Mouse (Mus musculus): ENCODE measurements around the gene Rreb1. TPM values are rescaled to one million over a fixed set of nuclear protein-coding genes. Genes with fewer than 3 reads are reported as not detected.

The Rreb1 gene
- polyA plus RNA-seq, 1 experiment from 2014 or later = 14.5 TPM

DNA sequence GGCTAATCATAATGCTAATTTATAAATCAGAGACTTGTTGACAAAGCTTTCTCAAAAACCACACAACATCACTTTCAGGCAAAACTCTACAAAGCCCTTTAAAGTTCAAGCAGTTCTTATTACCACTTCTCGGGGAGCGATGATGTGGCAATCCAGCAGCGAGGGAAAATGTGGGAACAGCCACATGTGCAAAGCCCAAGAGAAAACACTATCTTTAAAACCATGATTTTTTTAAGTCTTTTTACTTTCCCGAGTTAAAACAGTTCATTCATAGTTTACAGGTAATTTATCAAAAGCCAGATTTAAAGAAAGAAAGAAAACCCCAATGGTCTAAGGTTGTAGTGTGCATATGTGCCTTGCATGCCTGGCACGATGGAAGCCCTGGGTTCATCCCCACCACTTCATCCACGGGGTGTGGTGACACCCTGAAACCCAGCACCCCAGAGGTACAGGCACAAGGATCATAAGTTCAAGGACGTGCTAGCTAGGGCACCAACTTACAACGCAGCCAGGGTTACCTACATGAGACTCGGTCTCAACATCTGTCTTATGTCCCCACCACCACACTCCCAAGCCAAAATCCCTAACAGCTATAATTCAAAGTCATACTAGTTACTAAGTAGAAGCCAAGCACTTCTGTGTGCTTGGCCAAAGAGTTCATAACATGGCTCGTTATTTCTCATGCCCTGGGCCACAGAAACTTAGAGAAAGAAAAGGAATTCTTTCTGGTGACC lies 214.6 kb downstream of the Rreb1 start:
- WGBS = 8% methylated on average over 10 of the region's 10 CpGs
- peak overlapping the region; percentile 99 for H3K4me3 ChIP-seq (replicated peaks)
- H3K27ac ChIP-seq = peak overlapping the region; percentile 97; the same call in 1 of the 2 replicates
- H3K4me1 ChIP-seq = peaks cover 10% of the 10 kb centered on the region; the same call in 1 of the 2 replicates
- H3K27me3 ChIP-seq = no peaks in the 10 kb centered on the region
- no peaks in the 10 kb centered on the region for H3K9me3 ChIP-seq (replicated peaks)
- H3K9ac ChIP-seq = peak overlapping the region; percentile 98
- H3K4me2 ChIP-seq = peak overlapping the region; percentile 76
- H3K36me3 ChIP-seq = peaks cover 40% of the 10 kb centered on the region
- ATAC-seq (replicated peaks; ENCODE audit: low FRiP score) = no peak

DNA sequence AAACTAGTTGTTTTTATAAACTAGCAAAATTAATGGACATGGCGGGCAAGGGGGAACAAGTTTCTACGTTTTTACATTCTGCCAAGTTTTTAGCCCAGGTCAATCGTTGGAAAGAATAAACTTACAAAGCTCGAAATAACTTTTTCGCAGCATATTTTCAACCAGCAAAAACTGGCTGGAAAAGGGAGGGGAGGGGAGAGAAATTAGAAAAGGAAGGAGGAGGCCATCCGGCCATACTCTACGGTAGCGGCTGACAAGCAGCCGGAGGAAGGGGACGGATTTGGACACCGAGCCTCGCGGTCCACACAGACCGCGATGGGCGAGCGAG lies 215.1 kb downstream of the Rreb1 start:
- peak overlapping the region; percentile 76 for H3K4me2 ChIP-seq
- WGBS = under 1% methylated on average over 17 of the region's 17 CpGs
- H3K36me3 ChIP-seq = peaks cover 35% of the 10 kb centered on the region
- H3K27ac ChIP-seq = peak overlapping the region; percentile 97
- peak overlapping the region; percentile 99 for H3K4me3 ChIP-seq (replicated peaks)
- H3K27me3 ChIP-seq = no peaks in the 10 kb centered on the region
- ATAC-seq (replicated peaks; ENCODE audit: low FRiP score) = no peak
- peaks cover 10% of the 10 kb centered on the region; the same call in 1 of the 2 replicates for H3K4me1 ChIP-seq
- H3K9ac ChIP-seq = peak overlapping the region; percentile 98
- H3K9me3 ChIP-seq (replicated peaks) = no peaks in the 10 kb centered on the region

DNA sequence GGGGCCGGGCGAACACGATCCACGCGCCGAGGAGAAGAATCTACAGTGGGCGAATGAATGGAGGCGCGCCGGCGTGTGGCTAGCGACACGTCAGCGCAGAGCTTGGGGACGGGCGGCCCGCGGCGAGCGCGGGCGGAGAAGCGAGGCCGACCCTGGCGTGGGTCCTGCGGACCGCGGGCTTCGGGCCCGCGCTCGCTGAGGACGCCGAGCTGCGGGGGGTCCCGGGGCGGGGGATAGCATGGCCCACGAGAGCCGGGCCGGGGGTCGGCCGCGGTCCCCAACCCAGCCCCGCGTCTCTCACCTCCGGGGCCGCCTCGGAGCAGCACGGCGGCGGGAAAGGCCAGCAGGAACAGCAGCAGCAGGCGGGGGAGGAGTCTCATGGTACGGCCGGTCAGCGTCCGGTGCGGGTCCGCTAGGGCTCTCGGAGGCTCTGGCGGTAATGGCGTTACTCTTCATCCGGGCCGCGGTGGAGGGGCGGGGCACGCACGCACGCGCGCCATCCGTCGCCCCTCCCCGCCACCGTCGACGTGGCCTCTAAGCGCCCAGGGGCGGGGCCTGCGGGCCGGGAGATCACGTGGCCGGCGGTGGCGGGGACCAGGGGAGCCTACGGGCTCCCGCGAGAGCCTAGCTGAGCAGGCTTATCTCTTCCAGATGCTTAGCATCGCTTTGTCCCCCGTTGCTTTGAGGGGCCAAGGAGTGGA lies 215.7 kb downstream of the Rreb1 start, which contains the start of gene Ssr1:
TSS of gene Ssr1 (minus strand) at position 514 of the 701 bp plus-strand sequence.
- Histone ChIP-seq H3K4me1 (peaks cover 10% of the 10 kb centered on the region; the same call in 1 of the 2 replicates), H3K9ac (peak within 1 kb of the TSS; percentile 98), H3K27me3 (no peaks in the 10 kb centered on the region), H3K4me2 (peak within 1 kb of the TSS; percentile 76), H3K36me3 (peaks cover 30% of the 10 kb centered on the region), H3K27ac (peak within 1 kb of the TSS; percentile 97), H3K9me3 (replicated peaks) (no peaks in the 10 kb centered on the region), H3K4me3 (replicated peaks) (peak within 1 kb of the TSS; percentile 99)
- under 1% methylated on average over 82 of the region's 89 CpGs for WGBS
- peak; percentile 99 for ATAC-seq (replicated peaks; ENCODE audit: low FRiP score)

DNA sequence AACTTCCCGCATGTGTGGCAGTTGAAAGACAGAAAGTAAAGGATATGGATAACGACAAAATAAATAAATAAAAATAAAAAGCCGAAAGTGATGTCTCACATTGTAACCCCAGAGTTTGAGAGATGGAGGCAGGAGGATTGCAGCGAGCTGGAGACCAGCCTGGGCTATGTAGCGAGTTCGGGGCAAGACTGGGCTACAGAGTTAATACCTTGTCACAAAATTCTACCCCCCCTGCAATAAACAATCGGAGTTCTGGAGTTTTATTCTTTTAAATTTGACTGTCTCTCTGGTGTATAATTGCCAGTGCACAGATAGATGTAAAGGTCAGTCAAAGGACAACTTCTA lies 216.2 kb downstream of the Rreb1 start:
- Histone ChIP-seq H3K27me3 (no peaks in the 10 kb centered on the region), H3K4me2 (peak overlapping the region; percentile 76), H3K27ac (peak overlapping the region; percentile 97), H3K4me1 (peaks cover 10% of the 10 kb centered on the region; the same call in 1 of the 2 replicates), H3K4me3 (replicated peaks) (peak overlapping the region; percentile 99), H3K9ac (peak overlapping the region; percentile 98), H3K36me3 (peaks cover 25% of the 10 kb centered on the region), H3K9me3 (replicated peaks) (no peaks in the 10 kb centered on the region)
- ATAC-seq (replicated peaks; ENCODE audit: low FRiP score) = peak; percentile 59
- WGBS = 19% methylated on average over 7 of the region's 7 CpGs

DNA sequence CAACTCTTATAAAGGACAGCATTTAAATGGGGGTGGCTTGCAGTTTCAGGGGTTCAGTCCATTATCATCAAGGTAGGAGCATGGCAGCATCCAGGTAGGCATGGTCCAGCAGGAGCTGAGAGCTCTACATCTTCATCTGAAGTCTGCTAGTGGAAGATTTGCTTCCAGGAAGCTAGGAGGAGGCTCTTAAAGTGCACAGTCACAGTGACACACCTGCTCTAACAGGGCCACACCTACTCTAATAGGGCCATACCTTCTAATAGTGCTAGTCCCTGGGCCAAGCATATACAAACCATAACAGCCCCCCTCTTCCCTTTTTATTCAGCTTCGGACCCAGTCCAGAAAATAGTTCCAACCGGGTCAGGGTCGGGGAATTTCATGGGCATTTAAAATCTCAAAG lies 221.5 kb downstream of the Rreb1 start:
- Histone ChIP-seq H3K4me3 (replicated peaks) (no peak overlapping the region), H3K27ac (no peak overlapping the region), H3K27me3 (no peaks in the 10 kb centered on the region), H3K36me3 (no peaks in the 10 kb centered on the region), H3K4me1 (0 out of 2 replicates have a peak, but pooled peaks cover under 1% of the 10 kb centered on the region), H3K9ac (no peak overlapping the region), H3K4me2 (no peak overlapping the region), H3K9me3 (replicated peaks) (no peaks in the 10 kb centered on the region)
- ATAC-seq (replicated peaks; ENCODE audit: low FRiP score) = no peak
- 84% methylated on average over 3 of the region's 3 CpGs for WGBS

Other genes starting within 250 kb of the Rreb1 start
- gene Ssr1, start 215.8 kb downstream of the Rreb1 start, polyA plus RNA-seq (2015; fragmentation: Nextera tagmentation; extraction: Ambion mirVana) = 129 and 142 TPM in 2 replicates